Mouse (Mus musculus): ENCODE data around the gene Rorc.

Gene Rorc

DNA sequence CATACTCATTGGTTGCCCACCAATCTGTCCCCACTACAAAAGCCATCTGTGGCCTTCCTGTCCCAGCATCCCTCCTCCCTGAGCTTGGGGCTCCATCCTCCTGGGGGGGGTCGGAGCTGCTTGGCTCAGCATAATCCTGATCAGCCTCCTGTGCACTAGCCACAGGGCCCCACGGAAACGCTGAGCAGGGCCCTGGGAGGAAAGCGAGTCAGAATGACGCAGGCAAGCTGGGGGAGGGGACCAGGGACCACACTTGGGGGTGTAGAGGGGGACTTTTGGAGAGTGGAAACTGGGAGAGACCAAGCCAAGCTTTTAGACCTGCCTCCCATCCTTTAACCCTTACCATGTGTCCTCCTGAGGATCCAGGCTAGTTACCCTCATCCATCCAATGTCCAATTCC lies 3.3 kb downstream of the Rorc start:
- DNase-seq (ENCODE audit: low spot score in 2 of 2): no peak

DNA sequence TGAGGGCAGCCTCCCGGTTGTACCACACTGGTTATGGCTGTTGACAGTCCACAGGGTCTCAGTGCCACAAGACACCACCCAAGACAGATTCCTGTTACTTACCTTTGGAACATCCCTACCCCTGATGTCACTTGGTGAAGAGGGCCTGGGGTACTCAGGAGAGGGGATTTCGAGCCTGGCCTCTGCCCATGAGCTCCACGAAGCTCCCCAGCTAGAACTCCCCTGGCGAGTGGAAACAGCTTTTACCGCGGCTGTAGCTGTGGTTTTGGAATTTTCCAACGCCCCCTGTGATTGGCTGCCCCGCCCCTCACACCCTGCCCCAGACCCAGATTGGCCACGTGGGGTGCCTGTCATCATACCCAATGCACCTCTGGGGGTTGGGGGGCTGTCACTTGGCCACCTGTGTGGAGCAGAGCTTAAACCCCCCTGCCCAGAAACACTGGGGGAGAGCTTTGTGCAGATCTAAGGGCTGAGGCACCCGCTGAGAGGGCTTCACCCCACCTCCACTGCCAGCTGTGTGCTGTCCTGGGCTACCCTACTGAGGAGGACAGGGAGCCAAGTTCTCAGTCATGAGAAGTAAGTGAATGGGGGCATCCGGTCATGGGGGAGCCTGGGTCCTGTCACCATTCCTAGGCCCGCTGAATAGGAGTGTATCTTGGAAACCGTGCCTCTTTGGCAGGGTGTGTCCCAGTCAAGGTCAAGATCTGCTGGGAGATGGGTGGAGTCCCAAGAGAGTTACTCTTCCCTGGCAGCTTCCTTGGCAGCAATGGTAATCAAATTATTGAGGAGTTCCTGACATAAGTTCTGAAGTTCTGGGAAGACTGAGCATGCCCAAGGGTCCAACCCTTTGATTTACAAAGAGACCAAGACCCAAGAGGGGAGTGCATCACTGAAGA lies 4.7 kb downstream of the Rorc start:
- DNase-seq (ENCODE audit: low spot score in 2 of 2): no peak

DNA sequence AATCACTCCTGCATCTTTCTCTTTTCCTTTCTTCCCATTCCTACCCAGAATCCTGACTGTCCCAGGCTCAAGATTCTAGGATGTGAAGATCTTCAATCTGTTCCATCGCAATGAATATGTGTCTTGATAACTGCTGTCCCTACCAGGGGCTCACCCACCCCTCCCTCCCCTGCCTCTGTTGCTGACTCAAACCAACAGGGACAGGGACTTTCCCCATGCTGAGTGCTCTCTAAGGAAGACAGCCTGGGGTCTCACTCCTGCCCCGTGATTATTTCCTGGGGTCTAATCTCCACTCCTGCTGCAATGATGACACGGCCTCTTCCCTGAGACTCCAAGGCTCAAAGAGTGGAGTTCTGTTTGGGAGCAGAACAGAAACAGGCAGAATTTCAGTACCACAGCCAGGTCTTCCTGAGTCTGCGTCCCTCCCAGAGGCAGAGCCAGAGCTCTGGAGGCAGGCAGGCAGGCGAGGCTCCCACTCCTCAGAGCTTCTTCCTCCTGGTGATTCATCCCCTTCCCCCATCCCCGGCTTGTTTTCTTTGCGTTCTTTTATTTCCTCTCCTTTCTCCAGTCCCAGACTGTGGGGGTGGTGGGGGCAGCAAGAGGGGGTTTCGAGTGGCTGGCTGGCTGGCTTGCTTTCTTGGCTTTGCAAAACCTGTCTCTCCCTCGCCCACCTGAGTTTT lies 7.4 kb downstream of the Rorc start:
- DNase-seq (ENCODE audit: low spot score in 2 of 2): no peak

DNA sequence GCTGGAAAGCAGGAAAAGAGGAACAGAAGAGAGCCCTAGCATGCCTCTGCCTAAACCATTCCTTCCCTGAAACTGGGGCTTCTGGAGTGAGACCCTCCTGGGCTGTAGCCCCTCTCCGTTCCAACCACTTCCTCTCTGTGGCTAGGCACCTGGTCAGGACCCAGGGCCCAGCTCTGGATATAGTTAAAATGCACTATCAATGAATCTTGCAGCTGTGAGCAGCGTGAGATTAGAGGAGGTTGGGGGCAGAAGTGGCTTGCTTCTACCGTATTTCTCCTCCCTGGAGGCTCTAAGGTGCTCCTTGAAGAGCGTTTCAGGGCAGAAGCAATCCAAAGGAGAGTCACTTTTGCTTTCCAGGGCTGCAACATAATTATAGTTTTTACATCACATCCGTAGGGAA lies 9.7 kb downstream of the Rorc start:
- no peak for DNase-seq (ENCODE audit: low spot score in 2 of 2)

DNA sequence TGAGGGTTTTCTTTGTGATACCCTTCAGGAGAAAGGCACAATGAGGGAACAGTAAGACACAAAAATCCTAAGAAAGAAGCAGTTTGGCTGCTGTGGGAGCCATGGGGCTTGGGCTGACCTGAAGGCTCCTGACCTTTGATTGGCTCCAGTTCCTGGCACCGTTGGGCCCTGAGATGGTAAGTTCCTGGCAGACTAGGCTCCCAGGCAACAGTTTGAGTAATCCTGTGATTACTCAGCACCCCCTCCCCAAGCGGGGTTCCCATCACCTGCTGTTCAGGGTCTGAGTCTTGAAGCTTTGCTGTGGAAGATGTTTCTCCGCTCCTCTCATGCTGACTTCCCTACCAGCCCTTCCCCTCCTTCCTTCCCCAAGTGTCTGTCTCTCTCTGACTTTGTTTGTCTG lies 10.9 kb downstream of the Rorc start:
- no peak for DNase-seq (ENCODE audit: low spot score in 2 of 2)

DNA sequence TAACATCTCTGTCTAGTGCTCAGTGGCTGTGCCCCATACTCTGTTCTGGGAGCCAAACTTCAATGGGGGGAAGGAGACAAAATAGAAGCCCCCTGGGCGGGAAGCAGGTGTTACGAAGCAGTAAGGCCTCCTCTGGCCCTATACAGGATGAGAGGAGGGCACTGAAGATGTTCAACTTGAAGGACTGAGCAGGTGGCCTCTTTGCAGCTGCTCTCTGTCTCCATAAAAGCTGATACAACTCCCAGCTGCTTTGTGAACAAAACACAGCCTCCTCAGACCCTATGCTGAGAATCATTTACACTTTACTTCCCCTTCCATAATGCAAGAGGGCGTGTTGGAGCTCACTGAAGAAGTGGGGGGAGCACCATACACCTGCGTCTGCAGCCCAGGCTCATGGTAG lies 14.1 kb downstream of the Rorc start:
- DNase-seq (ENCODE audit: low spot score in 2 of 2): no peak

DNA sequence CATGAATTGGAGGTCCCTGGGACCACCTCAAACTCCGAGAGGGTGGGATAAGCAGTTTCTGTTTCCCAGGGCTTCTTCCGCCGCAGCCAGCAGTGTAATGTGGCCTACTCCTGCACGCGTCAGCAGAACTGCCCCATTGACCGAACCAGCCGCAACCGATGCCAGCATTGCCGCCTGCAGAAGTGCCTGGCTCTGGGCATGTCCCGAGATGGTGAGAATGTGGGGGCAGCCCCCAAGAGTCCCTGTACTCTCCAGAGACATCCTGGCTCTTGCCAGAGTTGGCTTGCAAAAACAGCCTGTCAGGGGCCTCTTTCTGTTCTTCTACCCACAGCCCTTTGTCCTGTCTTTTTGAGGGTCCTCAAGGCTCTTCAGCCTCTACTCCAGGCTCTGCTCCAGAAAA lies 14.8 kb downstream of the Rorc start:
- DNase-seq (ENCODE audit: low spot score in 2 of 2): no peak

DNA sequence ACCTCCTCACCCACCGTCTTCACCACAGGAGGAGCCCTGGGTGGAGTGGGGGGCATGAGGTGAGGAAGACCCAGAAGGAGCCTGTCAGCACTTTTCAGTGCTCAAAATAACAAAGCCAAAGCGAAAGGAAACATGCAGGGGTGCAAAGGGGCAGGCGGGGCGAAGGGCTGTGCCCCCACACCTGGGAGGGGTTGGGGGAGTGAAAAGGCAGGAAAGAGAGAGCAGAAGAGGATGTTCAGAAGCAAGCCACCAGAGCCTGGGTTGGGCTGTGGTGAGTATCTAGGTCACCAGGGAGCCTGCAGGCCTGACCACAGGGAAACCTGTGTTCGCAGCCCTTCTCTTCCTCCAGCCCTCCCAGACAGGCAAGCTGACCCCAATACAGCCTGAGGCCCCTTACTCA lies 15.5 kb downstream of the Rorc start:
- DNase-seq (ENCODE audit: low spot score in 2 of 2): no peak

DNA sequence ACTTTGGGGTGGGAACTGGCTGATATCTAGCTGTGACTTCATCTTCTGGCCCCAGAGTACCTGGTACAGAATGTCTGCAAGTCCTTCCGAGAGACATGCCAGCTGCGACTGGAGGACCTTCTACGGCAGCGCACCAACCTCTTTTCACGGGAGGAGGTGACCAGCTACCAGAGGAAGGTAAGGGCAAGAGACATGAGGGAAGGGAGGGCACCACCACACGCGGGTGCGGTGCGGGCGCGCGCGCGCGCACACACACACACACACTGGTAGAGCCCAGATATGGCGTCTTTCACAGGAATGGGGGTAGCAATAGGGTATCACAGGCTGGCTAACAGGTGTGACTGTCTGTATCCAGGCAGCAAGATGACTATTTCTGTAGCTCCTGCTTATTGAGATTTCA lies 16.8 kb downstream of the Rorc start:
- no peak for DNase-seq (ENCODE audit: low spot score in 2 of 2)

DNA sequence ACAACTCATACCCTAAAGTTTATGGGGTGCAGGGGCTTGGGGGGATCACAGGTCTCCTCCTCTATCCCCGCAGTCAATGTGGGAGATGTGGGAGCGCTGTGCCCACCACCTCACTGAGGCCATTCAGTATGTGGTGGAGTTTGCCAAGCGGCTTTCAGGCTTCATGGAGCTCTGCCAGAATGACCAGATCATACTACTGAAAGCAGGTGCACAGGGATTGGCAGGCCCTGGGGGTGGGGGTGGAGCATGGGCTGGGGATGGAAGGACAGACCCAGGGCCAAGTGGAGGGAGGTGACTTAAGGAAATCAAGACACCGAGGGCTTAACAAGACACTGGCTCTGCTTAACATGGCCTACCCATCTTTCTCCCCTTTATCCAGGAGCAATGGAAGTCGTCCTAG lies 18.4 kb downstream of the Rorc start:
- no peak for DNase-seq (ENCODE audit: low spot score in 2 of 2)

DNA sequence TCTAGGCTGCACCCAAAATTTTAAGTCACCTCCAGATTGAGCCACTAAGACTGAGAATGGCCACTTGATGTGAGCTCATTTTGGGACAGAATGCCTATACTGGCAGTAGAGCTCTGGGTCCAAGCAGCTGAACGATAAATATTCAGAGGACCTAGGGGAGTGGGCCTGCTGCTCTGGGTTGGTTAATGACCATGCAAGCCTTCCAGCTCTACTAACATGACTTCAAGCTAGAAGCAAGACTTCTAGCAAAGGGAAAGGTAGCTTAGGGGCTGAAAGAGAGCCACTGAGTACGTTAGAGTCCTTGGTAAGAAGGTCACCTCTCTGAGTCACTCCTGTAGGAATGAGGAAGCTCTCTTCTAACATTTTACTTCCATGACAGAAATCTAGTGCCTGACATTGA lies 19.5 kb downstream of the Rorc start:
- DNase-seq (ENCODE audit: low spot score in 2 of 2): no peak

DNA sequence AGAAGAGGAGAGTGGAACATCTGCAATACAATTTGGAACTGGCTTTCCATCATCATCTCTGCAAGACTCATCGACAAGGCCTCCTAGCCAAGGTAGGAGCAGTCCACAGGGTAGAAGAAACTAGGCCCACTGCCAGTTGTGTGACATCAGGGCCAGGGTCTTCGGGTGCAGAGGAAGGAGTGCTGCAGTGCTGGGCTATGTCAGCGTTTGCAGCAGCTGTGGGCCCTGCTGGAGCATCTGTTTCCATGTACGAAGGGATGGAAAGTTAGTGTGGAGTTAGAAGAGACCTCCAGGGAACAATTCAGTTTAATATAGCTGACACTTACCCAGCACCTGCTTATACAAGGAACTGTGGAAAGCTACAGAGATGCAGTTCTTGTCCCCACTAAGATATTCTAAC lies 20.5 kb downstream of the Rorc start:
- no peak for DNase-seq (ENCODE audit: low spot score in 2 of 2)

DNA sequence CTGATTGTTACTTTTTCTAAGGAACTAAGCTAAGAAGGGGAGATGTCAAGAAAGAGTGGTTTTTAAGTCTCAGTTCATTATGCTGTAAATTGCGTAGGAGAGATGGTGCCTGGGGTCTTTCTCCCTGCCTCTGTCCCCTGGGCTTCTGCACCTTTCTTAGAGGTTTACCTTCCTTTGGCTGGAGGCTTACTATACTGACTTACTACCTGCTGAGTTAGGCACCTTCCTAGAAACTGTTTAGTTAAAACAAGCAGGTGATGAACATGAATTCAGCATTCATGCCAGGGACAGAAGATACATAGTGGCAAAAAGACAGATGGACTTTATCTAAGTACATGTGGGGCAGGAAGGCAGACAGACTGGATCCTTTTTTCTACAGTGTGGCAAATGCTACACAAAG lies 23.7 kb downstream of the Rorc start:
- no peak for DNase-seq (ENCODE audit: low spot score in 2 of 2)

DNA sequence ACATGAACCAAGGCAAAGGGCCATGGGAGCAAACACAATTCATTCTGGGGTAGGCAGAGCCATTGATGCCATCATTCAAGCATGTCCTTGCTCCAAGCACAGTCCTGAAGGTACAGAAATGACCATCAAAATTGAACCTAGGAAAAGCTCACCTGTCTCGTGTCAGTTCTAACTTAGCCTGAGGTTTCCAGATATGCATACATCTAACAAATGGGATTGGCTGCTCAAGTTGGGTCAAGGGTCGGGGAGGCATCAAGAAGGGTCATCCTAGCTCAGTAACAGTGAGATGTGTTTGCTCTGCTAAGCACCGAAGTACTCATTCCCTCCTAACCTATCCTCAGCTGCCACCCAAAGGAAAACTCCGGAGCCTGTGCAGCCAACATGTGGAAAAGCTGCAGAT lies 24.3 kb downstream of the Rorc start:
- no peak for DNase-seq (ENCODE audit: low spot score in 2 of 2)

DNA sequence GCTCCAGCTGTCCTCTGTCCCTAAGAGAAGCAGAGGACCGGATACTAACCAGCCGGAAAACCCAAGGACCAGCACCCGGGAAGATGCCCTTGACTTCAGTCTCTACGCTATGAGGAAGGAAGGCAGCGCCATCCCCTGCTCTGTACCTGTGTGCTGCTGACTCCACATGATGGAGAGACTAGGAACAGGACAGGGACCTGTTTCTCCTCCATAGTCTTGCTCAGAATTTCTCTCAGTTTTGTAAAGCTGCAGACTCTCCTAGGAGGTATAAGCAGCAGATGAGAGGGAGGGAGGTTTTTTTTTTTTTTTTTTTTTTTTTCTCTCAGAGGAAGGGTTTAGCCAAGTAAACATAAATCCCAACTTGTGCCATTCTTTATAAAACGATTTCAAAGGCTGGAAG lies 25.6 kb downstream of the Rorc start, which contains the start of gene Lingo4:
Gene Lingo4 (plus strand): TSS at position 301 of the 400 bp plus-strand sequence.
- no peak for DNase-seq (ENCODE audit: low spot score in 2 of 2)

DNA sequence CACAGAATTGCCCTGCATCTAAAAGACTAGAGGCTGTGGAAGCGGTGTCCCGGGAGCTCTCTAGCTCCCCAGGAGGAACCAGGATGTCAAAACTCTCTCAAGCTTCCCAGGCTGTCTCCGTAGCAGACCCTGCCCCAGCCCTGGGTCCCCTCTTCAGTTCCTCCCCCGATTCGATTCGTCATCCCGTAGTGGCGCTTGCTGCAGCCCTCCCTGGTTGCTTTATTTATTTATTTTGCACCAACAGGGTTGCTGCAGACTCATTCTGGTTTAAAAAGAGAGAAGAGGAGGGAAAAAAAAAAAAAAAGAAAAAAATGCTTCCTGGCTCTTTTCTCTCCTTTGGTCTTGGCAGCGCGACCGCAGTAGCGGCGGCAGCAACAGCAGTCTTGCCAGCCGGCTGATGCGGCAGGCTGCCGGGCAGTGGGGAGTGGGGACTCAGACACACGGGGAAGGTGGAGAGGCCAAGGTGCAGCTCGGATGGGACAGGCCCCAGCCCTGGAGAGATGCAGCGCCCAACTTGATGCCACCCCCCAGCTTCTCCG lies 26.4 kb downstream of the Rorc start:
- no peak for DNase-seq (ENCODE audit: low spot score in 2 of 2)

DNA sequence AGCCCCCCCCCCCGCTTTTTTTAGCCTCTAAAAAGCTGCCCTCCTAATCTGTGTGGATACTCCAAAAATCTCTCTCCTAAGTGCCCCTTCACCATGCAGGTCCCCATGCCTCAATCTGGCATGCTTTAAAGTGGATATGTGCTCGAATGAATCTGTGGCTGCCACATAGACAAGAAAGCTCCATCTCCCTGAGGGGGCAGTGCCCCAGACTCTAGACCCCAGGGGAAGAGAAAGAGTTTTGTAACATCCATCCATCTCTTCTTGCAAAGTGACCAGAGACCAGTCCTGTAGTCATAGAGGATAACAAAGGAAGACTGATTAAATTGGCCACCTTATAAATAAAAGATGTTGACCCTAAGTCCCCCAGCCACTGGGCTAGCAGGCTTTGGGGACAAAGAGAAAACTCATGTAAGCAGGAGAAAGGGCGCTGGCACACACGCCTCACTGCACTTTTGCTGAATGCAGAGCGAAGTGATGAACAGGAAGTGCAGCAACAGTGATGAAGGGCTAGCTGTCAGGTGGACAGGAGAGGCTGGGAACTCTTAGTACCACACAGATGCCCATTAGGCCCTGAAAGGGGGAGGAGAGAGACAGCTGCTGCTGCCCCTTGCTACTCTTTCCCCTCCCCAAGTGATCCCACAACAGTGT lies 27.2 kb downstream of the Rorc start:
- DNase-seq (ENCODE audit: low spot score in 2 of 2): no peak

DNA sequence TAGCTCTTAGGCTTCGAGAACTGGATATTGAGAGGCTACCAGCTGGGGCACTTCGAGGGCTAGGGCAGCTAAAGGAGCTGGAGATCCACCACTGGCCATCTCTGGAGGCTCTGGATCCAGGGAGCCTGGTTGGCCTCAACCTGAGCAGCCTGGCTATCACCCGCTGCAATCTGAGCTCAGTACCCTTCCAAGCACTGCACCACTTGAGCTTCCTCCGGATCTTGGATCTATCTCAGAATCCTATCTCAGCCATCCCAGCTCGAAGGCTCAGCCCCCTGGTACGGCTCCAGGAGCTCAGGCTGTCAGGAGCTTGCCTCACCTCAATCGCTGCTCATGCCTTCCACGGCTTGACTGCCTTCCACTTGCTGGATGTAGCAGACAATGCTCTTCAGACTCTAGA lies 29.9 kb downstream of the Rorc start:
- no peak for DNase-seq (ENCODE audit: low spot score in 2 of 2)

DNA sequence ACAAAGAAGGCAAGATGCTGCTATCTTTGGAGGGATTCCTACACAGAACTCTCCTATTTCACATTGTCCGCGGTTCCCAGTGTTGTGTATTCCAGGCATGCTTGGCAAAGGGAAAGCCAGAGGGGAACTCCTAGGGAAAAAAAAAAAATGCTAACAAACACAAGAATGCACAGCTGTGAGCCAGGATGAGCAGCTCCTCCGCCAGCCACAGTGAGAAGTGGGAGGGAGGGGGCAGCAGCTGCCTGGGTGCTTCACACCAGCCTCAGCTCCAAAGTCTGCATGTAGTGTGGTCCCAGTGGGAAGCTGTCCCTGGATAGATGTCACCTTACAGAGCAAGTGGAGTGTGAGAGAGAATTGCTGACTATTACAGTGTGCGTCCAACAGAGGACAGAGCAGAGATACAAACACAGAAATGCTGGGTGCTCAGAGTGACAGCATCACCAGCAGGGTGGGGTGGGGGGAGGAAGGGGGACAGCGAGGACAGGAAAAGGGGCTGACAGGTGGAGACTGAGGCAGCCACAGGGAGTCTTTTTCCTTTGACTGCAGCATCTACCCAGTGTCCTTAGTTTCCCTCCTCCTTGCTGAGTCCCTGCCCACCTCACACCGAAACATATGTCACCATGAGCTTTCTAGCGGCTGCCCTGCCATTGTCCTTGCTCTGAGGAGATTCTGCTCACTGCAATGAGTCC lies 31.9 kb downstream of the Rorc start:
- DNase-seq (ENCODE audit: low spot score in 2 of 2): no peak

DNA sequence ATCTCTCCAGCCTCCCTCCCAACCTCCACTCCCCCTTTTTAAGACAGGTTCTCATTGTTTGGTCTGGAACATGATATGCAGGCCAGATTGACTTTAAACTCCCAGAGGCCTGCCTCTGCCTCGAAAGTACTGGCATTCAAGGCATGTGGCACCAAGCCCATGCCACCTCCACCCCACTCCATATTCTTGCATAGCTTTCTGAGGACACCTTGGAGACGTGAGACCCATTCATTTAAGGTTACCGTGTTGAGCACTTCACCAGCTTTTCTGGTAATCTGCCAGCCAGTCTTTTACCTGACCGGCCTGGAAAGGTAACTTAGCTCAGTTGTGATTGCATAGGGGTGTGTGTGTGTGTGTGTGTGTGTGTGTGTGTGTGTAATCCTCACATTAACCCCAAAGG lies 33.0 kb downstream of the Rorc start:
- DNase-seq (ENCODE audit: low spot score in 2 of 2): no peak

DNA sequence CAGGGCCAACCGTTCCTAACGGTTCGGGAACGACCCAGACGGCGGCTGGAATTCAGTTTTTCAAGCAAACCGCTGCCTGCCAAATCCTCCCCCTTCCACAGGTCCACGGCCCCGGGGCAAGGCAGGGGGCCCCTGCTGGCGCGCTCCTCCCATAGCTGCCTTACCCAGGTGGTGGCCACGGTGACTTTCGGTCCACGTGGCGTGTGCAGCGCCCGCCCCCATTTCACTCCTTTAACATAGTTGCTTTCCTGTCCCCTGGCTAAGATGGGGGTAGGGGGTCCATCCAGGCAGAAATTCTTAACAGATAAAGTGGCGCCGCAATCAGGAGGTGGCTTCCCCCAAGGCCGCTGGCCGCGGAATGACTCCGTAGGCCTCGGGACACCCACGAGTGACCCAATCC lies 39.9 kb downstream of the Rorc start:
- no peak for DNase-seq (ENCODE audit: low spot score in 2 of 2)

Measured in urinary bladder, postnatal 36 days (tissue).